Mouse (Mus musculus): ENCODE measurements around the gene Dedd2. TPM values are rescaled to one million over a fixed set of nuclear protein-coding genes. Genes with fewer than 3 reads are reported as not detected.

Gene Dedd2
- polyA plus RNA-seq, 1 experiment from 2014 or later: 18.1 TPM

- POLR2A ChIA-PET: interaction anchor here (0.8 to 5.0 kb wide), 2 partner anchors 16 to 145 kb away, joined by 3 to 32 read pairs; partner anchors contain the start of gene Gsk3a
- DNase-seq (ENCODE audit: low read depth, low spot score): peak; percentile 87
- no peaks in the 10 kb centered on the region for H3K27me3 ChIP-seq
- in situ Hi-C loops (cut with MboI; ENCODE audit: low pct_unique_long_range_greater_than_20kb): no loop called here
- CTCF ChIA-PET: interaction anchor here (1.0 to 3.3 kb wide), 5 partner anchors 13 to 189 kb away, joined by 3 to 11 read pairs (median 5); no protein-coding TSS in a partner anchor
- ATAC-seq: peak; percentile 56
- no peak for TF ChIP-seq CTCF (IDR thresholded peaks at IDR 0.05)
These were observed 509 bp downstream of the Dedd2 start for GRCm38 (mm10) chr7:25219756-25220456.

- TF ChIP-seq CTCF (IDR thresholded peaks at IDR 0.05): no peak
- ChIA-PET POLR2A (interaction anchor here (0.8 to 5.0 kb wide), 2 partner anchors 17 to 145 kb away, joined by 3 to 32 read pairs; partner anchors contain the start of gene Gsk3a), CTCF (interaction anchor here (1.0 to 3.3 kb wide), 4 partner anchors 12 to 58 kb away, joined by 3 to 11 read pairs (median 4); no protein-coding TSS in a partner anchor)
- ATAC-seq (no peak), DNase-seq (ENCODE audit: low read depth, low spot score) (no peak)
- no peaks in the 10 kb centered on the region for H3K27me3 ChIP-seq
- in situ Hi-C loops (cut with MboI; ENCODE audit: low pct_unique_long_range_greater_than_20kb): no loop called here
These were observed 1.0 kb downstream of the Dedd2 start for GRCm38 (mm10) chr7:25219416-25219750.

GRCm38 (mm10) chr7:25218705-25219415, 1.6 kb downstream of the Dedd2 start:
- ChIA-PET POLR2A (interaction anchor here (0.8 to 5.0 kb wide), 2 partner anchors 17 to 144 kb away, joined by 3 to 32 read pairs; partner anchors contain the start of gene Gsk3a), CTCF (interaction anchor here (2.1 to 3.3 kb wide), 2 partner anchors 12 to 31 kb away, joined by 6 to 11 read pairs; no protein-coding TSS in a partner anchor)
- ATAC-seq (no peak), DNase-seq (ENCODE audit: low read depth, low spot score) (no peak)
- no peaks in the 10 kb centered on the region for H3K27me3 ChIP-seq
- TF ChIP-seq CTCF (IDR thresholded peaks at IDR 0.05): no peak
- in situ Hi-C loops (cut with MboI; ENCODE audit: low pct_unique_long_range_greater_than_20kb): no loop called here

- ChIA-PET POLR2A (interaction anchor here (5.0 kb wide), 1 partner anchor 19 kb away, joined by 32 read pairs; the partner anchor contains the start of gene Gsk3a), CTCF (interaction anchor here (2.1 to 3.3 kb wide), 2 partner anchors 11 to 30 kb away, joined by 6 to 11 read pairs; no protein-coding TSS in a partner anchor)
- DNase-seq (ENCODE audit: low read depth, low spot score) (no peak), ATAC-seq (no peak)
- in situ Hi-C loops (cut with MboI; ENCODE audit: low pct_unique_long_range_greater_than_20kb): no loop called here
- TF ChIP-seq CTCF (IDR thresholded peaks at IDR 0.05): no peak
- H3K27me3 ChIP-seq: no peaks in the 10 kb centered on the region
These were observed 2.6 kb downstream of the Dedd2 start for GRCm38 (mm10) chr7:25217653-25218395.

- ChIA-PET POLR2A (no interaction called here), CTCF (interaction anchor here (0.7 to 1.4 kb wide), 2 partner anchors 14 to 81 kb away, joined by 3 read pairs; no protein-coding TSS in a partner anchor)
- no peak for DNase-seq (ENCODE audit: low read depth, low spot score)
- H3K27me3 ChIP-seq: no peaks in the 10 kb centered on the region
- in situ Hi-C loops (cut with MboI; ENCODE audit: low pct_unique_long_range_greater_than_20kb): no loop called here
- no peak for TF ChIP-seq CTCF (IDR thresholded peaks at IDR 0.05)
- ATAC-seq: no peak
These were observed 6.2 kb downstream of the Dedd2 start for GRCm38 (mm10) chr7:25214172-25214571.

GRCm38 (mm10) chr7:25213099-25213498, 7.3 kb downstream of the Dedd2 start:
- no peaks in the 10 kb centered on the region for H3K27me3 ChIP-seq
- ChIA-PET POLR2A (no interaction called here), CTCF (interaction anchor here (1.4 kb wide), 1 partner anchor 13 kb away, joined by 3 read pairs; no protein-coding TSS in a partner anchor)
- no peak for ATAC-seq
- in situ Hi-C loops (cut with MboI; ENCODE audit: low pct_unique_long_range_greater_than_20kb): no loop called here
- DNase-seq (ENCODE audit: low read depth, low spot score): no peak
- no peak for TF ChIP-seq CTCF (IDR thresholded peaks at IDR 0.05)

- H3K27me3 ChIP-seq: no peaks in the 10 kb centered on the region
- no peak for TF ChIP-seq CTCF (IDR thresholded peaks at IDR 0.05)
- in situ Hi-C loops (cut with MboI; ENCODE audit: low pct_unique_long_range_greater_than_20kb): no loop called here
- CTCF ChIA-PET: no interaction called here
- DNase-seq (ENCODE audit: low read depth, low spot score) (no peak), ATAC-seq (no peak)
- POLR2A ChIA-PET: no interaction called here
These were observed 9.9 kb downstream of the Dedd2 start for GRCm38 (mm10) chr7:25210482-25210881.

- ATAC-seq (no peak), DNase-seq (ENCODE audit: low read depth, low spot score) (no peak)
- no peak for TF ChIP-seq CTCF (IDR thresholded peaks at IDR 0.05)
- H3K27me3 ChIP-seq: no peaks in the 10 kb centered on the region
- POLR2A ChIA-PET: interaction anchor here (1.4 kb wide), 1 partner anchor 15 kb away, joined by 3 read pairs; no protein-coding TSS in a partner anchor
- CTCF ChIA-PET: interaction anchor here (0.6 kb wide), 1 partner anchor 373 kb away, joined by 3 read pairs; no protein-coding TSS in a partner anchor
- in situ Hi-C loops (cut with MboI; ENCODE audit: low pct_unique_long_range_greater_than_20kb): no loop called here
These were observed 11.2 kb downstream of the Dedd2 start for GRCm38 (mm10) chr7:25209161-25209622.

GRCm38 (mm10) chr7:25206094-25206830, 14.2 kb downstream of the Dedd2 start:
- ChIA-PET POLR2A (no interaction called here), CTCF (interaction anchor here (2.2 kb wide), 1 partner anchor 12 kb away, joined by 11 read pairs; no protein-coding TSS in a partner anchor)
- DNase-seq (ENCODE audit: low read depth, low spot score) (no peak), ATAC-seq (no peak)
- in situ Hi-C loops (cut with MboI; ENCODE audit: low pct_unique_long_range_greater_than_20kb): no loop called here
- H3K27me3 ChIP-seq: no peaks in the 10 kb centered on the region
- no peak for TF ChIP-seq CTCF (IDR thresholded peaks at IDR 0.05)

All from Patski (cell line).